9 mouse cellular contexts compared by ENCODE assay signal in genomic region chr4:125780921-125781487, GRCm38 (mm10).
A peak's percentile ranks its signal among the peaks of the same experiment; 100 is the strongest.
DNase-seq lines count a peak whose midpoint lies in the region; ATAC-seq lines count a peak whose summit lies in the region.
"Had no signal": no experiment of that assay in that cellular context is flagged by ENCODE, and none has a peak within 500 bp of the region (broad histone marks: within the 10 kb centered on the region; RNA-seq: fewer than 3 reads in every experiment).

No protein-coding gene starts in this region.

- no peak overlapping the region for H3K9ac ChIP-seq in forebrain, embryonic 15.5 days (replicated peaks)
- no peak overlapping the region for H3K9ac ChIP-seq in forebrain, embryonic 12.5 days
- 0 out of 2 replicates have a peak overlapping the region, but pooled peaks have one; percentile 13 for H3K9ac ChIP-seq in hindbrain, embryonic 13.5 days

- peak overlapping the region; percentile 67 for H3K27ac ChIP-seq in forebrain, embryonic 15.5 days (replicated peaks)
- H3K27ac ChIP-seq in forebrain, embryonic 12.5 days, result no peak overlapping the region
- peak overlapping the region; percentile 76 for H3K27ac ChIP-seq in hindbrain, embryonic 13.5 days

- 0 out of 2 replicates have a peak, but pooled peaks have one; percentile 19 for ATAC-seq in forebrain, embryonic 15.5 days (replicated peaks)
- ATAC-seq in forebrain, embryonic 12.5 days (ENCODE audit: low FRiP score), result no peak
- peak; percentile 66; the same call in 1 of the 2 replicates for ATAC-seq in hindbrain, embryonic 13.5 days (ENCODE audit: low FRiP score)

- no peak overlapping the region for H3K4me3 ChIP-seq in forebrain, embryonic 15.5 days
- H3K4me3 ChIP-seq in forebrain, embryonic 12.5 days (replicated peaks), result no peak overlapping the region
- no peak overlapping the region for H3K4me3 ChIP-seq in hindbrain, embryonic 13.5 days

- 4% methylated on average over 12 of the region's 12 CpGs for WGBS in forebrain, embryonic 15.5 days
- 14% methylated on average over 12 of the region's 12 CpGs for WGBS in forebrain, embryonic 12.5 days
- 6% methylated on average over 12 of the region's 12 CpGs for WGBS in hindbrain, embryonic 13.5 days

- no peaks in the 10 kb centered on the region for H3K9me3 ChIP-seq in forebrain, embryonic 15.5 days
- no peaks in the 10 kb centered on the region for H3K9me3 ChIP-seq in forebrain, embryonic 12.5 days
- H3K9me3 ChIP-seq in hindbrain, embryonic 13.5 days, result no peaks in the 10 kb centered on the region

- no peaks in the 10 kb centered on the region for H3K27me3 ChIP-seq in forebrain, embryonic 15.5 days
- peaks cover 47% of the 10 kb centered on the region for H3K27me3 ChIP-seq in forebrain, embryonic 12.5 days
- peaks cover 25% of the 10 kb centered on the region; the same call in 1 of the 2 replicates for H3K27me3 ChIP-seq in hindbrain, embryonic 13.5 days

- H3K4me1 ChIP-seq in forebrain, embryonic 15.5 days, result peaks cover 16% of the 10 kb centered on the region
- peaks cover 26% of the 10 kb centered on the region for H3K4me1 ChIP-seq in forebrain, embryonic 12.5 days
- H3K4me1 ChIP-seq in hindbrain, embryonic 13.5 days (replicated peaks), result peaks cover 27% of the 10 kb centered on the region

- peak; percentile 45 to 60 for DNase-seq in left cerebral cortex, postnatal 10 days (ENCODE audit: extremely low spot score in 1 of 2, low spot score in 2 of 2)
- peak; percentile 58 for DNase-seq in right cerebral cortex, postnatal 14 days
- no peak for DNase-seq in adrenal gland, postnatal 14 days
- DNase-seq in heart, postnatal 4 days, result no peak
- DNase-seq in gastrocnemius, postnatal 10 days, result no peak
- DNase-seq: cerebellum, adult 9-10 months had no signal

- no peak overlapping the region for H3K4me2 ChIP-seq in forebrain, embryonic 15.5 days (replicated peaks)
- H3K4me2 ChIP-seq in forebrain, embryonic 12.5 days, result no peak overlapping the region
- no peak overlapping the region for H3K4me2 ChIP-seq in hindbrain, embryonic 13.5 days

- no peaks in the 10 kb centered on the region for H3K36me3 ChIP-seq in forebrain, embryonic 15.5 days
- no peaks in the 10 kb centered on the region for H3K36me3 ChIP-seq in forebrain, embryonic 12.5 days (replicated peaks)
- H3K36me3 ChIP-seq in hindbrain, embryonic 13.5 days, result no peaks in the 10 kb centered on the region

- intact Hi-C loops in left cerebral cortex, postnatal 10 days (cut with DNase I), result no loop called here

Comparison
In these comparisons a context has a peak if more than half of its experiments do, and no peak if none do; other contexts are left out.
1. DNase-seq: peak in left cerebral cortex, postnatal 10 days (2 of 2) and right cerebral cortex, postnatal 14 days (single experiment); none in adrenal gland, postnatal 14 days (single experiment), heart, postnatal 4 days (single experiment) and gastrocnemius, postnatal 10 days (single experiment).